Mouse (Mus musculus) embryonic fibroblast, embryonic 13.5 days (primary cell): ENCODE results near the gene Sh3bp5.

ENCODE experiments used
- CTCF ChIP-seq: IDR thresholded peaks from 2 replicates; pipeline ENCODE4 v1.5.1; 2011; ENCODE audit warnings: mild to moderate bottlenecking, control low read depth, low read length, moderate library complexity, borderline replicate concordance; ENCODE audit not compliant: insufficient read depth
- POLR2A ChIP-seq: IDR thresholded peaks from 2 replicates; pipeline ENCODE4 v1.6.1; 2011; ENCODE audit warnings: low read depth, mild to moderate bottlenecking, control low read depth, low read length, moderate library complexity

- TF ChIP-seq CTCF, result no peak
- no peak for TF ChIP-seq POLR2A
These were observed 27.8 kb downstream of the Sh3bp5 start for GRCm38 (mm10) chr14:31407911-31408604.
